Mouse (Mus musculus): ENCODE results near the gene Ppp2r3d.
"Not testable (repeated sequence)": the region's sequence is repeated elsewhere in the genome, so short reads cannot be mapped to it uniquely, and the experiment has no call there.

The Ppp2r3d gene

DNA sequence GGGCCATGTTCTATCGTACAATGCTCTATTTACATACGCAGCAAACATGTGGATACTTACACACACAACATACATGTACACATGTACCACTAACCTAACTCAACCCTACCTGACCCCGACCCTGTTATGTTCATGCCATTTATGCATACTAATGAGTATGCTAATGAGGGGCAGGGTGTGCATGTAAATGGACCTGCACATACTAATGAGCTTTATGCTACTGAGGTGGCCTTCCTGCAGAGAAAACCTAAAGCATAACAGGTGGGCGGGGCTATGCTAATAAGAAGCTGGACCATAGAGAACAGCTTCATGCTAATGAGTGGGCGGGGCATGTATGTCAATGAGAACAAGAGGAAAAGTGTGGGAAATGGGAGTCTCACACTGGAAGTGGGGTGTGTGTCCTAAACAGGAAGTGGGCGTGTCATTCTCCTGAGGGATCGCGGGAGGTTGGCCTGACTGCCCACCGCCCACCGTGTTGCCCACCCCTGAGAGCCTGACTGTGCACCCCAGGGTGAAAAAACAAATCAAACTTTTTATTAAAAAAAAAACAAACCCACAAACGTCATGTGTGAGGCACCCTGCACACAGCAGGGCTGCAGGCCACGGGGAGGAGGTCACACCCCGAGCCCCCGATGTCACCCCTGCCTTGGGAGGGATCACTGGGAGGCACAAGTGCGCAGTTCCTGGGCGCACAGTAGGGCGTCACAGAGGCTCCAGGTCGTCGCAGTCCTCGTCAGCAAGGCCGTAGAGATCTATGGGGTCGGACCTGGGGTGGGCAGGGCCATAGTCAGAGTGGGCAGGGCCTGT, at the start of gene Ppp2r3d:
Gene Ppp2r3d (minus strand): TSS at position 803 of the 807 bp plus-strand sequence.
- DNase-seq (ENCODE audit: low read depth) = peak; percentile 12

DNA sequence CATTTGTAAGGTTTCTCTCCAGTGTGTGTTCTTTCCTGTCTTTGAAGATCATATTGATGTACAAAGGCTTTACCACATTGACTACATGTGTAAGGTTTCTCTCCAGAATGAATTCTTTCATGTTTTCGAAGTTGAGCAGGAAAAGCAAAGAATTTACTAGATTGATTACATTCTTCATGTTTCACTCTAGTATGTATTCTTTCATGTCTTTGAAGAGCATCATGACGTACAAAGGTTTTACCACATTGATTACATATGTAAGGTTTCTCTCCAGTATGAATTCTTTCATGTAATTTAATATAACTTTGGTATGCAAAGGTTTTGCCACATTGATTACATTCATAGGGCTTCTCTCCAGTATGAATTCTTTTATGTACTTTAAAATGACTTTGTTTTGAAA, 17.0 kb upstream of the Ppp2r3d start, which contains the start of gene Gm21836:
Gene Gm21836 (minus strand): TSS at position 101 of the 400 bp plus-strand sequence.
- not testable (repeated sequence) for DNase-seq (ENCODE audit: low read depth)

GRCm38 (mm10) chr9:124480361-124480980, 3.8 kb upstream of the Ppp2r3d start:
- not testable (repeated sequence) for DNase-seq (ENCODE audit: low read depth)

- no peak for DNase-seq (ENCODE audit: low read depth)
Observed at GRCm38 (mm10) chr9:124478081-124478480, 1.4 kb upstream of the Ppp2r3d start.

DNA sequence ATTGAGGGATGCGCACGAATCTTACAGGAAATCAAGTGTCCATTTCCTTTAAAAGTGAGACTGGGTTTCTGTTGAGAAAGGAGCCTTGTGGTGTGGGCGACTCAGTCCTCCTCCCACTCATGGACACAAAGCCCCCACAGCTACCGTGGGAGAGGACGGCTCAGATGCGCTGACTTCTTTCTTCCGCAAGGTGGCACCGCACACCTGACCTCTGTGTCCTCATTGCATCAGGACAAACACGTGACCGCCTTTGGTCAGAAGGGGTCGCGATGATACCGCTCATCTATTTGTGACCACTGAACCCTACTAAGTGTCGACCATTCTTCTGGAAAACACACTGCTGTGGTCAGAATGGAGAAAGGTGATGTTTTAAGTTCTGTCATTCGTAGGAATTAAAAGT, 1.0 kb downstream of the Ppp2r3d start:
- peak; percentile 1 for DNase-seq (ENCODE audit: low read depth)

- DNase-seq (ENCODE audit: low read depth) = peak; percentile 61
Observed at GRCm38 (mm10) chr9:124456572-124456971, 20.1 kb downstream of the Ppp2r3d start.

DNA sequence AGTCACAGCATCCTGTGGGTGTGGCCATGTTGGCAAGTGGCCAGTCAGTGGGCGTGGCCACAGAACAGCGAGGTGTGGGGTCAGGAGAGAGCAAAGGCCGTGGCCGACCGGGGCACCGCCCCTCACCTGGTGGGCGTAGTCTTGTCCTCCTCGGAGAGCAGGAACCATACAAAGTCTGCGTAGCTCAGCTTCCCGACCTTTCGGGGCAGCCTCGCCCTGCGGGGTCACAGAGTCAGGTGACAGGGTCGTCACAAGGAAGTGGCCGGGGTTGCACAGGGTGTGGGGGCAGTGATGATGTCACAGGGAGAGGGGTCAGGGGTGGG, 34.2 kb downstream of the Ppp2r3d start:
- no peak for DNase-seq (ENCODE audit: low read depth)

GRCm38 (mm10) chr9:124441681-124442532, 34.8 kb downstream of the Ppp2r3d start:
- DNase-seq (ENCODE audit: low read depth) = peak; percentile 7

GRCm38 (mm10) chr9:124440724-124441045, 36.0 kb downstream of the Ppp2r3d start:
- DNase-seq (ENCODE audit: low read depth) = no peak

- DNase-seq (ENCODE audit: low read depth) = no peak
Observed at GRCm38 (mm10) chr9:124439848-124440723, 36.6 kb downstream of the Ppp2r3d start.

DNA sequence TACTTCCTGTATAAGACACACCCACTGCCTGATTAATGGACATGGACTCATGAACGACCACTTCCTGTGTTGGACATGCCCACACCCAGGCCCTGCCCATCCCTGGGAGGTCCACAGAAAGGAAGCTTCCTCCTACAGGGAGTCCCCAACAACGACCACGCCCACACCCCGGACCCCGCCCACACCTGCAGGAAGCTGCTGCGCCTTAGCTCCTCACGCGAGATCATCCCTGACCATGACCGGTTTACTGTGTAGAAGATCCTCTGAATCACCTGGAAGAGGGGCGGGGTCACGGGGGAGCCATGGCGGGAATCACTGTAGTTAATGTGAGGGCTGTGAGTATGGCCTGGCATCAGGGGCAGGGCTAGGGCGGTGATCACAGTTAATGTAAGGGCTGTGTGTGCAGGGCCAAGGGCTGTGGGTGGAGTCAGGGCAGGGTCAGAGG, 37.3 kb downstream of the Ppp2r3d start:
- peak; percentile 5 for DNase-seq (ENCODE audit: low read depth)

GRCm38 (mm10) chr9:124438686-124439346, 37.9 kb downstream of the Ppp2r3d start:
- DNase-seq (ENCODE audit: low read depth) = peak; percentile 2

DNA sequence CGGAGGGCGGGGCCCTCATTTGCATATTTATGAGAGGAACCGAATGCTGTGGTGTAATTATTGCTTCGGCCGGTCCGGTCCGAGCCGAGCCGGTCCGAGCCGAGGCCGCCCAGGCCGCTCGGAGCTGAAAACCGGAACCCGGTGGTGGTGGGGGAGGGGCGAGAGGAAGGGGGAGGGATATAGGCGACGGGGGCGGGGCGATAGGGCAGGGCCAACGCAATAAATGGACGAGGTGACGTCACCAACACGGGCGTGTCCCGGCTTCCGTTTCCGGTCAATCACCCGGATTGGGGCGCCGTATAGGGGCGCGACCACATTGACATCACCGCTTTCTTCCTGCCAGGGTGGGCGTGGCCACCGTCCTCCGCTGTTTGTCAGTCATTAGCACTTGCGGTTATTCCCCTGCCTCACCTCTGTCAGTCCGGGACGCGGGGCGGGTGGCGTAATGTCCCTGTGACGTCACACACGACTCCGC, 51.2 kb downstream of the Ppp2r3d start:
- peak; percentile 96 for DNase-seq (ENCODE audit: low read depth)

DNA sequence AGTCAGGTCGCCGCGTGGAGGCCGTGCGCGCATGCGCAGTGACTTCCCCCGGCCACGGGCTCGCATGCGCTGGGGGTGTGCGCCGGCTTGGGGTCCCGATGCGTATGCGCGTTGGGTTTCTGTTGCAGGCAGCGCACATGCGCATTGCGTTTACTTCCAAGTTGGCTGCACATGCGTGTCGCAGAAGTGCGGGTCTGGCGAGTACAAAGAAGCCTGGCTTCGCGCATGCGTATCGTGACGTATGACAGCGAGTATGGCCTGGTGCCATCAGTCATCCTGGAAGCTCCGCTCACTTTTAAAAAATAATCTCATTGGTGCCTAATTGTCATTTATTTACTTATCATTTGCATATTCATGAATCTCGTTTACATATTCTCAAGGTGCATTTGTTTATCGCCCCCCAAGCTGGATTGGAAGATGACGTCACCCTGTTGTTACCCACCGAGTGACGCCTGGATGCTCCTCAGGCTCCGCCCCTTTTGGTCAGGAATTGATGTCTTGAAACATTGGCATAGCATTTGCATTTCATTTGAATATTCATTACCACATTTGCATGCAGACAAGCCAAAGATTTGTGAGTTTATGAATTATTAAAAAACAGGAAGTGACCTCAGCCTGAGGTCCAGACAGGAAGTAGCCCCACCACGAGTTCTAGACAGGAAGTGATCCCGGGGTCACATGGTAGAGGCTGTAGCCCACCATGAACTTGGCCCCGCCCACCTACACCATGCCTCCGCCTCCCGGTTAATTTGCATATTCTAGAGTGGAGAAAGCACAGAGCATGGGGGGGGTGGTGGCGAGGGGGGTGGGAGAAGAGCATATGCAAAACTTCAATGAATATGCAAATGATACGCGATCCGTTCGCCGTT, 51.9 kb downstream of the Ppp2r3d start:
- DNase-seq (ENCODE audit: low read depth) = peak; percentile 99

GRCm38 (mm10) chr9:124424292-124424541, 52.5 kb downstream of the Ppp2r3d start:
- DNase-seq (ENCODE audit: low read depth) = no peak

DNA sequence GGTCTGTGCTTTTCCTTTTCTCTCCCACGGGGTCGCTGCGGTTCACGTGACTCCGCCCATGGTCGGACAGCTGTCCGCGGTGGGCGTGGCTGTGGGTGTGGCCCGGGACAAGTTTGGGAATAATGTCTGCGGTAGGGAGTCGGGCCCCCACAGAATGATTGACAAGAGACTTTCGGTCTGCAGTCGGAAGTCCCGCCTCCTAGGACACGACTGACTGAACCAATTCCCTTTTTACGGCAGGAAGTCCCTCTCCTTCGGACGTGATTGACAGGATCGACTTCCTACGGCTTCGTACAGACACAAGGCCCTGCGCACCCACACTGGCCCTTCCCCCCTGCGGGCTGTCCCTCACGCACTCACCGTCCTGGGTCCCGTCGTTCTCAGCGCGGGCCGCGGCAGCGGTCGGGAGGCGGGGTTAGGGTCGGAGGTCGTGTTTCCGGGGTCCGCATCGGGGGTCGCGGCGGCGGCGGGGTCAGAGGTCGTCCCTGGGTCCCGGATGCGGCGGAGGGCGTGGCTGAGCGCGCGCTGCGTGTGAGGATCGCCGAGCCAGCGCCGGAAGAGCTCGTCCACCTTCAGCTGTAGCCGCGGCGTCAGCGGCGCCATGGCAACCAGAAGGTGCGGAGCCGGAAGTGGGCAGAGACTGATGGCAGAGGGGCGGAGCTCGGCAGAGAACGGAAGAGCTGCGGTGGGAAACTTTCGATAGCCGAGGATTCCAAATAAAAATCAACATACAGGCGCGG, 53.0 kb downstream of the Ppp2r3d start:
- DNase-seq (ENCODE audit: low read depth) = peak; percentile 96

DNA sequence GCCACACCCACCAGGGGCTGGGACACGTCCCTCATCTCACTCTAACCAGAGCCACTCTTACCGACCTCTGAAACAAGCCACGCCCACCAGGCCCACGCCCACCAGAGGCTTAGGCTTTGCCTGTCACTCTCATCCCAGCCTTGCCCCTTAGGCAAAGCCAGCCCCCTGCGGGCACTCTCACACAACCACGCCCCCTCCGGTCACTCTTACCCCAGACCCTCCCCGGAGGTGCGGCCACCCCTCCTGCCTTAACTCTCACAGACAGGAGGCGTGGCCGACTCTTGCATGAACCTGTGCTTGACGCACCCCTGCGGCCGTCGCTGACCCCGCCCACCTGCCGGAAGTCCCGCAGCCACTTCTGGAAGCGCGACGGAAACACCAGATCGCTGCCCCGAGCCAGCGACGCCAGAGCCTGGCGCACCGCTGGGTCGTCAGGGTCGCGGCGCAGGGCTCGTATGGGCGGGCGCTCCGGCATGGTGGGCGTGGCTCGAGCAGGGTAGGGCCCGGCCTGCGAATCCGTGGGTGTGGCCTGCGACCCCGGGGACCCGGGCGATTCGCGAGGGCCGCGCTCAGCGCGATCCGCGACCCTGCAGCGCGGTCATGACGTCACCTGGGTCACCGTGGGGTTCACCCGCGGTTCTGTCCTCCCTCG, 53.7 kb downstream of the Ppp2r3d start:
- DNase-seq (ENCODE audit: low read depth) = peak; percentile 96

GRCm38 (mm10) chr9:124422427-124422826, 54.3 kb downstream of the Ppp2r3d start:
- peak; percentile 37 for DNase-seq (ENCODE audit: low read depth)

GRCm38 (mm10) chr9:124412921-124413320, 63.8 kb downstream of the Ppp2r3d start:
- DNase-seq (ENCODE audit: low read depth) = no peak
